Mouse (Mus musculus) layer of hippocampus, adult 9-11 months (tissue): Measurements from ENCODE around the gene Cdk2ap1.
A peak's percentile ranks its signal among the peaks of the same experiment; 100 is the strongest.
"Not testable (repeated sequence)": the region's sequence is repeated elsewhere in the genome, so short reads cannot be mapped to it uniquely, and the experiment has no call there.

Experiments used
- DNase-seq: peaks from one replicate; pipeline ENCODE4 v3.0.0; 2022

The Cdk2ap1 gene

GRCm38 (mm10) chr5:124351111-124351560 lies 11.7 kb downstream of the Cdk2ap1 start:
- DNase-seq: peak; percentile 82

GRCm38 (mm10) chr5:124350350-124350749 lies 12.5 kb downstream of the Cdk2ap1 start:
- DNase-seq: no peak

GRCm38 (mm10) chr5:124349196-124349595 lies 13.7 kb downstream of the Cdk2ap1 start:
- DNase-seq: no peak

- no peak for DNase-seq
These were observed 20.0 kb downstream of the Cdk2ap1 start for GRCm38 (mm10) chr5:124342897-124343296.

- not testable (repeated sequence) for DNase-seq
These were observed 21.0 kb downstream of the Cdk2ap1 start for GRCm38 (mm10) chr5:124341753-124342339.

GRCm38 (mm10) chr5:124338791-124339190 lies 24.1 kb downstream of the Cdk2ap1 start:
- no peak for DNase-seq

DNA sequence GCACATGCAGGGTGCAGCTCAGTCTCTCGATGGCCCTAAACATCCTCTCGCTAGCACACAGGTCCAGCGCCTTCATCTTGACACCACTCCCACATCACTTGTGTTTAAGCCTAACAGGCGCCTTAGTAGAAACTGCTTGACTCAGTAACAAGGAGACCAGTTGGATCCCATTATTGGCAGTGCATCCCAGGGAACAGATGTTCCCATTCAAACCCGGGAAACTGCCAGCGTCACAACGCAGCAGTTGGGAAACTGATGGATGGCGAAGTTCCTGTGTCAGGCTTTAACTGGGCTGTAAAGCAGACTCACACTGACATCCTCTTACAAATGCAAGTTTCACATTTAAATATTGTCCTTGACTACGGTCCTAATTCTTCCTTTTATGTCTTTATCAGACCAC lies 25.0 kb downstream of the Cdk2ap1 start:
- peak; percentile 71 for DNase-seq

- no peak for DNase-seq
These were observed 25.8 kb downstream of the Cdk2ap1 start for GRCm38 (mm10) chr5:124337103-124337502.

DNA sequence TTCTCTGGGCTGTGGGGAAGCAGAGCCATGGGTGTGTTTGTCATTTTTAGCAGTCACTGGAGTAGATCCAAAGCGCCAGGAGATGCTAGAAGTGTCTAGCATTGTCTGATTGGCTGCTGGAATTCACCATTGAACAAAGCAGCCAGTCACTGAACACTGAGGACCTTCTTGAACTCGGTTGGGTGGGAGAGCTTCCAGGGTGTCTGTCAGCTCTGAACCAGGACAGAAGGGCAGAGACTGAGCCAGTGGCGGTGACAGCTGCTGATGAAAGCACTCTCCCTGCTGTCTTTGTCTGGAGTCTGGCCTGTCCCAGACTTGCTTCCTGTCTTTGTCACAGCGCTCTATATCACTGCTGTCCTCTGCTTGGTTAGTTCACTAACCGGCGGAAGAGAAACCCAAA lies 28.5 kb downstream of the Cdk2ap1 start:
- DNase-seq: peak; percentile 83

GRCm38 (mm10) chr5:124330086-124330485 lies 32.8 kb downstream of the Cdk2ap1 start:
- DNase-seq: no peak

- peak; percentile 100 for DNase-seq
These were observed 35.1 kb downstream of the Cdk2ap1 start, which contains the start of the genes Mphosph9 and 2810006K23Rik for GRCm38 (mm10) chr5:124327510-124328364. TSS of gene Mphosph9 (minus strand) at chr5:124327972. TSS of gene 2810006K23Rik (plus strand) at chr5:124328089.

- no peak for DNase-seq
These were observed 36.1 kb downstream of the Cdk2ap1 start for GRCm38 (mm10) chr5:124326829-124327228.

- DNase-seq: no peak
These were observed 45.2 kb downstream of the Cdk2ap1 start for GRCm38 (mm10) chr5:124317648-124318047.

DNA sequence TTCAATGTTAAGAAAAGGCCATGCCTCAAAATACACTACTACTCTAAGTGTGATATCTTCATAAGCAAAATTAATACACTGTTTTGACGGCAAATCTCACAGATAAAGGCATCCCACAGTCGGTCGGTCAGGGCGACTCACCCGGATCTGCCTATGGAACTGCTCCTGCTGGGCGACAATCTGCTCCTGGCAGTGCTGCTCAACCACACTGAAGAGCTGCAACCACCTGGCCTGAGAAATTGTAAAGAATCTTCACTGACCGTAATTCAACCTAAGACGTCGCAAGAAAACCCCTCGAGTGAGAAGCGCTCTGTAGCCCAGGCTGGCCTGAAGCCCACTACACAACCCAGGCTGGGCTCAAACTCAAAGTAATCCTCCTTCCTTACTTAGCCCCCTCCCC lies 46.9 kb downstream of the Cdk2ap1 start:
- DNase-seq: no peak

DNA sequence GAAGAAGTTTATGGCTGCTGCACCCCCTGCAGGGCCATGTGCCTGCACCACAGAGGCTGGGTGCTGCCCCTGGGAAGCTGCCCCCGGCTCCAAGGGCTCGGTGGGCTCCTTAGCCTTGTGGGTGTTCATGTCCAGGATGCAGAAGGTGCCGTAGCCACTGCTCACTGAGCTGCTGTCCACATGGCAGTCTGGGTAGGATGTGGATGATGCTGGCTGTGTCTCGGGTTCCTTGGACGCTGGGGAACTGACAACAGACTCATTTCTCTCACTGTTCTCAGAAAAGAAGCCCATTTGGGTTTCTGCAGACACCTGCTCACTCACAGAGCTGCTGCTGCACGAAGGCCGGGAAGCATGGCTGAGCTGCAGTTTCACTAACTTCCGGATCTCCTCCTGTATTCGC lies 47.4 kb downstream of the Cdk2ap1 start:
- DNase-seq: no peak

DNA sequence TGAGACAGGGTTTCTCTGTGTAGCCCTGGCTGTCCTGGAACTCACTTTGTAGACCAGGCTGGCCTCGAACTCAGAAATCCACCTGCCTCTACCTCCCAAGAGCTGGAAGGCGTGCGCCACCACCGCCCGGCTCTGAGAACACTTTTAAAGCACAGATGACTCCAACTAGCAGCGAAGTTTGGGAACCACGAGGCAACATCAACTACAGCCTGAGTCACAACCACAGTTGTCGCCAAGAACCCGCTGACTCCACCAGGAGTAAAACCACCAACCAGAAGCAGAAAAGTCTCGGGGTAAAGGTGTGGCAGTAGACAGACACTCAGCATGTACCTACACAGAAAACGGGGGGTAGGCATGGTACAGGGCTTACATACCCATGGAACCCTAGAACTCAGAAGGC lies 52.8 kb downstream of the Cdk2ap1 start:
- no peak for DNase-seq

DNA sequence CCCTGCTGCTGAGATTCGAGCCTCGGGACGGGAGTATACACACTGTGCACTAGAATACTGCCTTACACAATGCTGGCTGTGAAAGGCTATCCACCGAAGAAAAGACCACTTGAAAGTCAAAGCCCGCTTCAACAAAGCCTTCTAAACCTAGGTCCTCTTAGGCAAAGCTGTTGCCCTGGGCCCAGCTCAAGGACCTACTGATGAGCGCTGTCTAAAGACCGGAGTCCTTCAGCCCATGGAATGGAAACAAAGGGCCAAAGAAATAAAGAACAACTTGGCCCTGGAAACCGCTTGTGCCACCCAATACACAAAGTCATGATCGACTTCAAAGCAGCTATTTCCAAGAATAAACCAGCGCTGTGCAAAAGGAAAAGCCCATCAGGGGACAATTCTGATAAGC lies 53.7 kb downstream of the Cdk2ap1 start:
- DNase-seq: no peak

GRCm38 (mm10) chr5:124302853-124303252 lies 60.0 kb downstream of the Cdk2ap1 start:
- not testable (repeated sequence) for DNase-seq

DNA sequence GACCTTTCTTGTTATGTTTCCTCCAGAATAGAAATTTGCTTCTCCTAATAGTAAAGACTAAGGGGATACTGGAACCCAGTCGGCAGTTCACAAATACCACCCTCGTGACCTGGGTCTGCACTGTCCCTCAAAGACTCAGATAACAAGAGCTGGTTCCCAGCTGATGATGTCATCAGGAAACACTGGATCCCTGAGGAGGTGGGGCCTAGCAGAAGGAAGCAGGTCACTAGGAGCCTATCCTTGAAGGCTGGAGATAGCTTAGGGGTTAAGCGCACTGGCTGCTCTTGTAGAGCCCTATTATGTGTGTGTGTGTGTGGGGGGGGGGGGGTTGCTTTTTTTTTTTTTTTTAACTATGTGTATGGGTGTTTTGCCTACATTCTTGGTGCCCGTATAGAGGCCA lies 62.8 kb downstream of the Cdk2ap1 start:
- DNase-seq: no peak

GRCm38 (mm10) chr5:124299307-124299706 lies 63.6 kb downstream of the Cdk2ap1 start:
- DNase-seq: not testable (repeated sequence)

- no peak for DNase-seq
These were observed 66.4 kb downstream of the Cdk2ap1 start for GRCm38 (mm10) chr5:124296475-124296874.
